Mouse (Mus musculus) brown adipose tissue, adult 24 weeks (tissue): Measurements from ENCODE around the gene Kat7. TPM values are rescaled to one million over a fixed set of nuclear protein-coding genes. Genes with fewer than 3 reads are reported as not detected.

Experiments
- H3K27ac ChIP-seq: fragments of 200-500 bp; replicated peaks from 2 replicates; pipeline ENCODE4 v1.5.1; 2012; ENCODE audit warnings: low read depth, mild to moderate bottlenecking, low read length
- H3K4me1 ChIP-seq: fragments of 200-500 bp; 2 replicates; pipeline ENCODE4 v1.6.1; 2012; ENCODE audit warnings: low read length, mixed read lengths; ENCODE audit not compliant: control insufficient read depth, insufficient read depth, insufficient read length
- H3K4me3 ChIP-seq: fragments of 200-500 bp; 2 replicates; pipeline ENCODE4 v1.5.1; 2012; ENCODE audit warnings: low read depth, mild to moderate bottlenecking, low read length, moderate library complexity; ENCODE audit not compliant: insufficient read depth
- polyA plus RNA-seq: library from polyadenylated mRNA; stranded (reverse); fragments of >200 nt; gene quantifications from 2 replicates; pipeline ENCODE4 v1.2.4, GENCODE M21; 2012; ENCODE audit not compliant: missing spikeins, insufficient read depth, insufficient read length

The Kat7 gene
- polyA plus RNA-seq, 1 experiment: 25.9 TPM

- H3K27ac ChIP-seq: 0 out of 2 replicates have a peak overlapping the region, but pooled peaks have one; percentile 34
- H3K4me1 ChIP-seq: peaks cover 22% of the 10 kb centered on the region
- peak overlapping the region; percentile 11; the same call in 1 of the 2 replicates for H3K4me3 ChIP-seq
Observed at GRCm38 (mm10) chr11:95339471-95340021, 29.5 kb upstream of the Kat7 start.

- H3K4me3 ChIP-seq: peak overlapping the region; percentile 90
- 0 out of 2 replicates have a peak overlapping the region, but pooled peaks have one; percentile 10 for H3K27ac ChIP-seq
- peaks cover 14% of the 10 kb centered on the region; the same call in 1 of the 2 replicates for H3K4me1 ChIP-seq
Observed at GRCm38 (mm10) chr11:95337846-95338342, 27.8 kb upstream of the Kat7 start.

GRCm38 (mm10) chr11:95337129-95337813, 27.2 kb upstream of the Kat7 start:
- peak overlapping the region; percentile 90 for H3K4me3 ChIP-seq
- no peak overlapping the region for H3K27ac ChIP-seq
- H3K4me1 ChIP-seq: peaks cover 15% of the 10 kb centered on the region; the same call in 1 of the 2 replicates

- Histone ChIP-seq H3K27ac (0 out of 2 replicates have a peak within 1 kb of the TSS, but pooled peaks have one; percentile 15), H3K4me3 (peak within 1 kb of the TSS; percentile 90), H3K4me1 (peaks cover 19% of the 10 kb centered on the region; the same call in 1 of the 2 replicates)
Observed at GRCm38 (mm10) chr11:95336568-95337128, 26.6 kb upstream of the Kat7 start, which contains the start of gene Fam117a. Gene Fam117a, plus strand, starts transcription at chr11:95337018.

- H3K27ac ChIP-seq: no peak overlapping the region
- no peak overlapping the region for H3K4me3 ChIP-seq
- H3K4me1 ChIP-seq: peaks cover 19% of the 10 kb centered on the region; the same call in 1 of the 2 replicates
Observed at GRCm38 (mm10) chr11:95334448-95335060, 24.5 kb upstream of the Kat7 start.

- peaks cover 19% of the 10 kb centered on the region; the same call in 1 of the 2 replicates for H3K4me1 ChIP-seq
- no peak overlapping the region for H3K27ac ChIP-seq
- no peak overlapping the region for H3K4me3 ChIP-seq
Observed at GRCm38 (mm10) chr11:95333805-95334204, 23.8 kb upstream of the Kat7 start.

GRCm38 (mm10) chr11:95333209-95333608, 23.2 kb upstream of the Kat7 start:
- Histone ChIP-seq H3K4me3 (no peak overlapping the region), H3K4me1 (peaks cover 19% of the 10 kb centered on the region; the same call in 1 of the 2 replicates), H3K27ac (no peak overlapping the region)

GRCm38 (mm10) chr11:95330662-95331061, 20.6 kb upstream of the Kat7 start:
- no peak overlapping the region for H3K27ac ChIP-seq
- H3K4me3 ChIP-seq: no peak overlapping the region
- peaks cover 26% of the 10 kb centered on the region for H3K4me1 ChIP-seq

- peak overlapping the region; percentile 63 for H3K27ac ChIP-seq
- H3K4me3 ChIP-seq: no peak overlapping the region
- peaks cover 22% of the 10 kb centered on the region for H3K4me1 ChIP-seq
Observed at GRCm38 (mm10) chr11:95328629-95329028, 18.6 kb upstream of the Kat7 start.

- Histone ChIP-seq H3K27ac (peak overlapping the region; percentile 14; the same call in 1 of the 2 replicates), H3K4me1 (peaks cover 14% of the 10 kb centered on the region), H3K4me3 (no peak overlapping the region)
Observed at GRCm38 (mm10) chr11:95326243-95326642, 16.2 kb upstream of the Kat7 start.

GRCm38 (mm10) chr11:95325832-95326231, 15.8 kb upstream of the Kat7 start:
- Histone ChIP-seq H3K27ac (0 out of 2 replicates have a peak overlapping the region, but pooled peaks have one; percentile 14), H3K4me3 (no peak overlapping the region), H3K4me1 (peaks cover 14% of the 10 kb centered on the region)

- H3K27ac ChIP-seq: no peak overlapping the region
- H3K4me3 ChIP-seq: no peak overlapping the region
Observed at GRCm38 (mm10) chr11:95324181-95324580, 14.1 kb upstream of the Kat7 start.

GRCm38 (mm10) chr11:95320010-95320409, 10.0 kb upstream of the Kat7 start:
- Histone ChIP-seq H3K4me3 (no peak overlapping the region), H3K27ac (no peak overlapping the region), H3K4me1 (no peaks in the 10 kb centered on the region)

More at GRCm38 (mm10) chr11:95324181-95324580, 14.1 kb upstream of the Kat7 start:
- peaks cover 14% of the 10 kb centered on the region for H3K4me1 ChIP-seq

GRCm38 (mm10) chr11:95319506-95319905, 9.5 kb upstream of the Kat7 start:
- Histone ChIP-seq H3K4me1 (no peaks in the 10 kb centered on the region), H3K4me3 (no peak overlapping the region), H3K27ac (no peak overlapping the region)

GRCm38 (mm10) chr11:95318116-95318515, 8.1 kb upstream of the Kat7 start:
- Histone ChIP-seq H3K4me1 (no peaks in the 10 kb centered on the region), H3K27ac (no peak overlapping the region), H3K4me3 (no peak overlapping the region)
